Mouse (Mus musculus) natural killer cell, adult 2 months (primary cell): ENCODE results near the gene Gldn.

Experiments
- DNase-seq, 2 experiments: peaks; one replicate each; pipeline ENCODE4 v3.0.0; 2022; ENCODE audit warnings: low spot score in 2 of 2

The Gldn gene

DNA sequence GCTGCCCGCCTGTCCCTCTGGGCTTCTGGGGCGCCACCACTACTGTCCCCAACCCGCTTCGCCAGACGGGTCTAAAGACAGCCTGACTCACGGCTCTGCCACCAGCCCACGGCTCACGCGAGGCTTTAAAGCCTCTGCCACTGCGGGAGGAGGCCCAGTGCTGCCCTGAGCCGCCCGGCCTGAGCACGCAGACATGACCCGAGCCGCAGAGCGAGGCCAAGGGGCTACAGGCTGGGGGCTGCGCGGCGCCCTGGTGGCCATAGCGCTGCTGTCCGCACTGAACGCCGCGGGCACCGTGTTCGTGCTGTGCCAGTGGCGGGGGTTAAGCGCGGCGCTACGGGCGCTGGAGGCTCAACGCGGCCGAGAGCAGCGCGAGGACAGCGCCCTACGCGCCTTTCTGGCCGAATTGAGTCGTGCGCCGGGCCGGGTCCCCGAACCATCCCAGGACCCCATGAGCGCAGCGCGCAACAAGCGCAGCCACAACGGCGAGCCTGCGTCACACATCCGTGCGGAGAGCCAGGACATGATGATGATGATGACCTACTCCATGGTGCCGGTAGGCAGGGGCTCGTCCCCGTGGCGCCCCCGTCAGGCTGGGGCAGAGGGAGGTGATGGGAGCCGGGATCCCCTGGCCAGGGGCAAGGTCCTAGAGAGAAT lies at the start of gene Gldn:
TSS of gene Gldn (plus strand) at position 156 of the 657 bp plus-strand sequence.
- no peak for DNase-seq

DNA sequence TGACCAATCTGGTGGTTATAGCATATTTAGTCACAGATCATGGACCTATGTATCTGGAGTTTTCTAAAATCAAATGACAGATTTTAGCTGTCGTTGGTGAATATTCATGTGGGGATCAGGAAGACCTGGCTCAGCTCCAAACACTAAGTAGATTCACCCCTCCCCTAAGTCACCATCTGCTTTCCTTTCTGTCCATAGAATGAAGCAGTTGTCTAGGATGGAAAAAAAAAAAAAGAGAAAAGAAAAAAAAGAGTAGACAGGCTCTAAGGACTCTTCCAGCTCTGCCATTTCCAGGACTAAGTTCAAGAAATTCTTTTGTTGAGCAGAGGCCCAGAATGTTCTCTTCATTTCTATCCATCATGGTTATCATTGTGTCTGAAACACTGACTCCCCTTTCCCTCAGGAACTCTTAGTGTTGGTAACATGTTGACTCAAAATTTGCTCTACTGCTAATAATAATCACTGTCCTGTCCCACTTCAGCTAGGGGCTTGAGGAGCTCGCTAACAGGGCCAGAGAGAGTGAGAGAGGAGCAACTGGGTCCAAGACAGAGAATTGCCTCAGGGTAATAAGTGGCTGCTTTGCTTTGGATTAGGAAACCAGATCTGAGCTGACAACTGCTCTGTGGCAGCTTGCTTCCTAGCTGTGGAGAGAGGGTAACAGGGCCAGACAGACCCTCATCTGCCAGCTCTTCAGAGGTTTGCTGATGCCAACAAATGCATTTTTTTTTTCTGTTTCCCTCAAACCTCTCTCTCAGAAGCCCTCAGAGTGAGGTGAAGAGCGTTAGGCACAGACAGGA lies 41.2 kb upstream of the Gldn start:
- DNase-seq: no peak

DNA sequence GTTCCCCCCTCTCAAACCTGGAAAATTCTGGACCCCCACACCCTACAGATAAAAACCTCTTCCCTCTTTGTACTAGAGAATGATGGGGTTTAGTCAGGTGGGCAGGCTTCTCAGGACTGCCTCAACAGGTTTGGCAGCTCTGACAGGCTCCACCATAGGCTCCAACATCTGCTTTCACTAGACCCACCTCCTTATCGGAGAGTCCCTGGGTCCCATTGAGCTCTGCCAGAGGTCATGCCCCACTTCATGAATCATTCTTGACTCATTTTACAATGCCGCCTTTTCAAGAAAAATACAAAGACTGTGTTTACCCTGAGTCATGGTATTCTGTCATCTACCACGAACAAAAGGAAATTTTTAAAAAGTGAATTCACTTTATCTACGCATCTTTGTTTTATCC lies 21.5 kb upstream of the Gldn start:
- no peak for DNase-seq

DNA sequence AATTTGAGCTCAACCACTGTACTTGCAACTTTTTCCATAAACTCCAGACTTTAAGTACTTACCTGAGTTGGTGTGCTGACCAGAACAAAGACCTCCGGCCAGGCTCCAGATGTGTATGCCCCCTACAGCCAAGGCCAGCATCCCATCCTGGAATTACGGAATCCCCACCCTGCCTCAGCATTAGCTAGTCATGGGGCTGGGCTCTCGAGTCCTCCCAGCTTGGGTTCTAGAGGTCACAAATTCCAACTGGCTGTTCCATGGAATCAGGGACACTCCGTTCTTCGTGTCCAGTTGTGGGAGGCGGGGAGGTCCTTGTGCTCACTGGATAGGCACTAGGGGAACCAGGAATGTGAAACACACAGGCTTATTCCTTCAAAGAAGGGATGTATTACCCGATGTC lies 18.3 kb upstream of the Gldn start, which contains the start of gene Cyp19a1:
TSS of gene Cyp19a1 (minus strand) at position 101 of the 400 bp plus-strand sequence.
- no peak for DNase-seq

DNA sequence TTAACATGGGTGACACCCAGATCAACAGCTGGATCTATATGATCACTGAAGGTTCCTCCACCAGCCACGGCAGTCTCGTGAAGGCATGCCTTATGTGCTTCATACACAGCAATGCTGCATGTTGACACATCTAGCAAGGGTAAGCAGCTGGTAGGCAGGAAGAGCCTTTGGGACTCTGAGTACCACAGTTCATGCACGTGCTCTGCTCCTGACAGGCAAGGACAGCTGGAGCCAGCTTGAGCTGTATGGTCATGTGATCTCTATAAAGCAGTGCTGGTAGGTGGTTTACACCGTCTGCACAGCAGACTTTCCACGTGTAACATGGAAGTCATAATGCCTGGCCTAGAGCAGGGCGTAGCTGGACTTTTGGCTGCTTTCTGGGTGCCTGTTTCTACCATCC lies 16.3 kb upstream of the Gldn start:
- no peak for DNase-seq

DNA sequence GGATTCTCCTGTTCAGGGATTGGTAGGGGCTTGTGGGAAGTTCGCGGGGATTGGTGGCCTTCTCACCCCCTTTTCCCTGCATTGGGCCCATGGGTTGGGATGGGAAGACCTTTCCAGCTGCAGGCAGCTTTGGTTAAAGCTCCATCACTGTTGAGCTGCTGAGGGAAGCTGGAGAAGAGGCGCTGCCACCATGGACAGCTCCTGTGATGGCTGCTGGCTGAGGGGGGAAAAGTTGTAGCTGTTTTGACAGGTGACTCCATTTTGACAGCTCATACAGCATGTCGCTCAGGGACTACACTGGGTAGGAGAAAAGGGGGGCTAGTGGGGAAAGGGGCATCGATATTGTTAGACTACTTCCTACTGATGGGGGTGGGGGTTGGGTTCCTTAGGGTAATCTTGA lies 15.4 kb upstream of the Gldn start:
- no peak for DNase-seq

DNA sequence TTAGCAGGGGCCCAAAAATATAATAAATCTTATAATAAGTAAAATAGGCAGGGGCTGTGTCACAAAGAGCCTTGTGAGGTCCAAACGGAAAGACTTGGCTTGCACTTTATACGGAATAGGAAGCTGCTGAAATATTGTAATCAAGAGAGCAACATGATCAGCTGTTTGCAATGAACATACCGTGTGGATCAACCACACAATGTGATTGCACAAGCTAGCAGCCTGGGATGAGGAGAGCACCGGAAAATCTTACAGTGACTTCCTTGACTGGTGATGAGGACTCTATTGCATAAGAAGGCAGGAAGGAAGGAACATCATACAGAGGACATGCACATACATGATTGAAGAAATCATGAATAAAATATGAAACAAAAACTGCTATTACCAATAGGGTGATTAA lies 11.0 kb upstream of the Gldn start:
- DNase-seq: no peak

DNA sequence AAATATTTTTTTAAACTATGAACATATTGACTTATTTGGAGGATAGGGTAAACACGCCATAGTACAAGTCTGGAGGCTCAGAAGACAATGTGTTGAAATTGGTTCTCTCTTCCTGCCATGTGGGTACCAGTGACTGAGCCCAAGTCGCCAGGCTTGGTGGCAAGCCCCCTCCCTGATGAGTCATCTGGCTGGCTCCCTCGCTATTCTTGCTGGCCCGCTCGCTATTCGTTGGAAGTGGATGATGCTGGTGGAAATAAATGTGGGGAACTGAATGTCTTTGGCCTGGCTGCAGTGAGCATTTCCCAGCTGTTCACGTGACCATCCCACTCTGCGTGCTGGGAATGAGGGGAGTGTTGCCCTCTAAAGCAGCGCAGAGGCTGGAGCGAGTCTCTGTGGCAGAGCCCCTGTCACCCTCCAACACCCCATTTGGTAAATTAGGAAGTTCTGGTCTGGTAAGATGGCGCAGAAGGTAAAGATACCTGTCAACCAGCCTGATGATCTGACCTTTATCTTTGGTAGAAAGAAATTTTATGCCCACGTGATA lies 7.2 kb upstream of the Gldn start:
- no peak for DNase-seq

DNA sequence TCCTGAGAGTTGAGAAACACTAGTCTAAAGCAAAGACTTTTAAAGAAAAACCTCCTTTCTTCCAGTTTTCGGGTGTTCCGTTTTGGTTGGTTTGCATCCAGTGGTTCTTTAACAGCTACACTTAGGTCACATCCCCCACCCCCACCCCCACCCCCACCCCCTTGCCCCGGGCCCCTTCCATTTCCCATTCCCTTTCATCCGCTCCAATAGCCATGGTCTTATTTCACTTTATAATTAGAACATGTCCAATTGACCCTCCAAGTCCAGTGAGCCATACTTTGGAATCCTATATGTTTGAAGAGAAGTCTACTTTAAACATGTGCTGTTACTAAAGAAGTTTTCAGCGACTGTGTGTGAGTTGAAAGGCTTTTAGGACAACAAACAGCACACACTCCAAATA lies 1.5 kb downstream of the Gldn start:
- DNase-seq: no peak

DNA sequence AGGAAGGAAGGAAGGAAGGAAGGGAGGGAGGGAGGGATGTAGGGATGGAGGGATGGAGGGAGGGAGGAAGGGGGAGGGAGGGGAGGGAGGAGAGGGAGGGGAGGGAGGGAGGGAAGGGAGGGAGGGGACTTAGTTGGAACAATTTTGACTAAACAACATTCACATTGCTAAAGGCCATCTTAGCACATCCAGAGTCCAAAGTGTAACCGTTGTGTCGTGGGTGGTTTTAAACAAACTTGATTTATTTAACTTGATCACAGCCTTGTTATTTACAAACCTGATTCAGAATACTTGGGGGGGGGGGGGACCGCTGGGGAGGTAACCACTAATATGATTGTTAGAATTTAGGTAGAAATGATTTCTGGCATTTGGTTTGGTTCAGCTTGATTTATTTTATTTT lies 13.1 kb downstream of the Gldn start:
- DNase-seq: no peak

DNA sequence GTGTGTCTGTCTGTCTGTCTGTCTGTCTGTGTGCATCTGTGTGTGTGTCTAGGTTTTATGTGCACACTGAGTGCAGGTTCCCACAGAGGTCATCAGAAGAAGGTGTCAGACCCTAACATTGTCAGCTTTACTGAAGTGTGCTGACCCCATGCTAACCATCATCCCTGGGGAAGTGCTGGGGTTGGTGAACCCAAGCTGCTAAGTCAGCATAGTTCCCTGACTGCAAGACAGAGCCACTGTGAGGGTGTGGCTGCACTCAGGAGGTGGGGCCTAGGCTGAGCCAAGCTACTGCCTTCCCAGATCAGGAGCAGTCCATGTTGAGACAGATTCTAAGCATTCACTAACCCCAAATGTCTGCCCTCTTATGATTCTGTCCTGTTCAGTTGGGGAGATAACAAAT lies 13.5 kb downstream of the Gldn start:
- no peak for DNase-seq

DNA sequence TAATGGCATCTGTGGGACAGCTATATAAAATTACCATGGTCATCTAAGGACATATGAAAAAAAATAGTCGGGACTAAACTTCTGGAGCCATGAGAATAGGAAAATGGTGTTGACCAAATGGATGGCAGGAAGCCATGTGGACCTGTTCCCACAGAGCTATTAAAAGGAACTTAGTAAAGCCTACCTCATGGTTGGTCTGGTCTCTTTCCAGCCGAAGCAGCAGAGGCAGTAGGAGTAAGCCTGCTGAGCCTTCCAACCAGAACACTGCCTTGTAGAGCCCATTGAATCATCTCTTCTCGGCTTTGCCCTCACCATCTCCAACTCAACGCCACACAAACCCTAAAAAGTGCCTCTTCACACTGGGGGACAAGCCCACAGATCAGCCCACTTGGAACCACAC lies 15.0 kb downstream of the Gldn start:
- DNase-seq: no peak

DNA sequence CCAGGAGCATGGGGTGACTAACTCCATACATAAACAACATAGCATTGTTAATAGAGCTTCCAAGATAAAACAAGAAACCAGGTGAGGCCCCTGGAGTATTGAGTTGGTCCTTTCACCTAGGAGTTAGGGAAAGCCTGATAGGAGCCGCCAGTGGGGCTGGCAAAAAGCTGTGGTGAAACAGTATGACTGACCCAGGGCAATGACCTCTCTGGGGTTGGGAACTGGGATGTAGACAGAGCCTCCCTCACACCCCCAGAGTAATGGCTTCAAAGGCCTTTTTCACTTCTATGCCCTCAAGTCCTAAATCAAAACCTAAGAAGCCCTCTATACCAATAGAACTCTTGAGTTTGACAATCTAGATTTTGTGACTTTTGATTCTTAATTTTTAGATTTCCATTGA lies 21.9 kb downstream of the Gldn start:
- no peak for DNase-seq

DNA sequence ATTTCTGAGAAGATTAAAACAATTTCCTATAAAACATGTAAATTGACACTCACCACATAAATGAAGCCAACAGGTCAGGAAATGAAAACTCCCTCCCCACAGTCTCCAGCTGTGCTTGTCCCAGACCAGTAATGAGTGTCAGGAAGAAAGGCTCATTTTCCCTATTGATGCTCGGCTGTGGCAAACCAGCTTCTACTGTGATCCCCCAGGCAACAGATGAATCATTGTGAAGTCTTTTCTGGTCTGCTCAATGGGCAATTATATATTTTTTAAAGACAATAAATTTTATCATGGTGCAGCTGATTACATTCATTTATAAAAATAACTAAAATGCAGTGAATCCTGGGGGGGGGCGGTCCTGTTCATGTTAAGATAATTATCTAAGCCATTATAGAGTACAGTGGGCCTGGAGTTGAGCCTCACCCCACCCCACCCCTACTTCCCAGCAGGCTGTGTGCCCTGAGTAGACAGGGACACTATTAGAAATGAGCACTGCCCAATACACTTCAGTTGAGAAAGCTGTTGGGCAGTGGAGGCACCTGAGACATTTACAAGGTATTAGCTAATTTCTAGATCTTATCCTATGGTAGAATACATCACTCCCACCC lies 22.6 kb downstream of the Gldn start:
- DNase-seq: no peak

DNA sequence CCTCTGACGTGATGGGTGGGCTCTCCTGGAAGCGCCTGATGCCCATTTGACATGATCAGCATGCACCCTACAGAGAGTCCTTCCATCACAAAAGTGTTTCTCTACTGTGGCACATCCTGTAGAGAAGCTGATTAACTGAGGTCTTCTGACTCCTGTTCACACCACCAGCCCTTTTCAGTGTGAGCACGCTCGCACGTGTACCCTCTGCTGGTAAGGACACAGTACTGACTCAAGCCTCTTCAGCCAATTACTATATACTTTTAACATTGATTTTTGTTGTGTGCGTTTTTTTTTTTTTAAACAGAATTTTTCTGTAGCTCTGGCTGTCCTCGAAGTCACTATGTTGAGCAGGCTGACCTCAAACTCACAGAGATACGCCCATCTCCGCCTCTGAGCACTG lies 30.1 kb downstream of the Gldn start:
- no peak for DNase-seq

DNA sequence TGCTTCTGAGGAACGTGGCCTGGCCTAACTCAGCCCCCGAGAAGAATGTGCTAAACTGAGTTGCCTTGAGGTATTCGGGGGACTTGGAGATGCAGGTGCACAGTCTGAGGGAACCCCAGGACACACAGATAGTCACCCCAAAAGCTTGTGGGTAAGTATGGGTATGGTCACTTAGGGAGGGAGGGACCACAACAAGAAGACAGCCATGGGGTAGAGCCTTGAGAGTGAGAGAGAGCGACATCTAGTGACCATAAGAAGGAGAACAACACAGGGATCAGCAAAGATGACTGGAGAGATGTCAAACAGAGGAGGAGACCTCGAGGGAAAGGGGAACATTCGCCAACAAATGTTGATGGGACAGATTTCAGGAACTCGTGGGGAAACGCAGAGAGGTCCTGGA lies 37.2 kb downstream of the Gldn start:
- no peak for DNase-seq

DNA sequence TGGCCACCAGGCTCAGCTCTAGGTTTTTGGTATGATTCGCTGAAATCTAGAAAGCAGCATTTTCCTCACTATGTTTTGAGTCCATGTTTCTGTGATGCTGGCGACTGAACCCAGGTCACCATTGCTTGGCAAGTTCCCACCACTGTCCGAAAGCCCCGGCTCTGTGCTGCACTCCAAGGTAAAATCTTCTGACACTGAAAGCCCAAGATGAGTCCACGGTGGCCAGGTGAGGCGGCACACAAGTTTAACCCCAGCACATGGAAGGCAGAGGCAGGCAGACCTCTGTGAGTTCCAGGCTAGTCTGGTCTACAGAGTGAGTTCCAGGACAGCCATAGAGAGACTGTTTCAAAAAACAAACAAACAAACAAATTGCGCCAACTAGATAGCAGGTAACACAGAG lies 42.9 kb downstream of the Gldn start:
- no peak for DNase-seq

DNA sequence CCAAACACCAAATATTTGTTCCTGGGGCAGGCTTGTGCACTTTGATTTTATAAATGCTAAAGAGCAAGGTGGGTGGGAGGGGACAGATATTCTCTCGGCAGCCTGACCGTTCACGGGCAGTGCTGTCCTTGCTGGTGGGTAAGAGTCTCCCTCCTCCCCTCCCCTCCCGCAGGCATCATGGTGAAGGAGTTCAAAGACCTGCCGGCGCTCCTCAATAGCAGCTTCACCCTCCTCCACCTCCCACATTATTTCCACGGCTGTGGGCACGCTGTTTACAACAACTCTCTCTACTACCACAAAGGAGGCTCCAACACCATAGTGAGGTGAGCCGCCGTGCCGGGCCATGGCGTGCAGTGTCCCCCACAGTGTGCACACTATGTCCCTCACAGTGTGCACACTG lies 49.3 kb downstream of the Gldn start:
- DNase-seq: no peak

DNA sequence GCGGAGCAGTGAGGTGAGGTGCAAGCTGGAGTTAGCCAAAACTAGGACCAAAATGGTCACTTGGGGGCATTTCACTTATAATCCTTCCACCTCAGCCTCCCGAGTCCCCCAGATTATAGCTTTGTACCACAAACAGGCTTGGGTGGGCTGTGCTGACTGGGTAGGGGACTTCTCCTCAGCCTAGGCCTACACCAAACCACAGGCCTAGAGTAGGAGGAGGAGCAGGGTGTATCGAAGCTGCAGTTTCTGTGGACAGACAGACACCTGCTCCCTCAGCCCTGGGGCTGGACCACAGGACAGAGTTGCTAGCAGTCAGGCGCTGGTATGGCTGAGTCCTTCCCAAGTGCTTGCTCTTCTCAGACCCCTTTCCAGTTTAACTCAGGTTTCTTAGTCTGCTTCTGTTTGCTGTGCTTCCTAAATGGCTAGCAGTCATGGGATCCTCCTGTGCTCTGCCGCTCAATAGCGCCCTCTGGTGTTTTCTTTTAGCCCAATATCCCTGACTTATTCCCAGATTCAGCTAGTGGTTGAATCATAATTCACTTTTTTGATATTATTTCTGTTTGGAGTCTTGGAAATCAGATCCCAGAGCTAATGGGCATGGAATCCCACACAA lies 50.4 kb downstream of the Gldn start:
- DNase-seq: no peak

DNA sequence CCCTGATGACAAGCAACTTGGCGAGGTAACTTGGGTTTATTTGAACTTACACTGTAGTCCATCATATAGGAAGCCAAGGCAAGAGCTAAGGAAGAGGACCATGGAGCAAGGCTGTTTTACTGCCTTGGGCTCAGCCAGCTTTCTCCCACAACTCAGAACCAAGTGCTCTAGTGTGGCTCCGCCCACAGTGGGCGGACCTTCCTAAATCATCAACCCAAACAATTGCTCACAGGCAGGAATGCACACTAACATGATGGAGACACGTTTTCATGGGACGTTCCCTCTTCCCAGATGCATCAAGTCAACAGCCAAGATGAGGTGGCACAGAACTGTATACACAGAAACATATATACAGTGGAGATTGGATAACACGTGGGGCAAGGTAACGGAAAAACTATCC lies 55.7 kb downstream of the Gldn start:
- DNase-seq: no peak

DNA sequence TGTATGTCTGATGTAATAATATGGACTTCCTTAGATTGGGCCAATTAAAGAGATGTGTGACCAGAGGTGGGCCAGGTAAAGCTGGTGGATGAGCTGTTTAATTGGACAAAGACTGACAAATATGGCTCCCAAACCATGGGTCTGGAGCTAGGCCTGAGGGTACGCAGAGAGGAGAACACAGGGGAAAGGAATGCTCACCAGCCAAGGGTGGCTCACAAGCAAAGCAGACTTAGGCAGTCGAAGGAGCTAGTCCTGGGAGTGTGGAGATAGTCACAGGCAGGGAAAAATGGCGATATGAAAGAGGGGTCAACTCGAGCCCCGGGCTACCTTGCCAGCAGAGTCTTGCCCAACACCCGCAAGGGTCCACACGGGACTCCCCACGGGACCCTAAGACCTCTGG lies 70.5 kb downstream of the Gldn start:
- no peak for DNase-seq
